Mouse (Mus musculus) inflammation-experienced regulatory T-cells, adult 16 weeks (primary cell): ENCODE data around the gene Lrrc36. TPM values are rescaled to one million over a fixed set of nuclear protein-coding genes. Genes with fewer than 3 reads are reported as not detected.

Experiments
- polyA plus RNA-seq: library from polyadenylated mRNA; unstranded; fragments of 100-300 nt; shearing (Covaris generic); gene quantifications from one replicate; pipeline ENCODE4 v1.2.1, GENCODE M21; 2017

Gene Lrrc36
- polyA plus RNA-seq: not detected

DNA sequence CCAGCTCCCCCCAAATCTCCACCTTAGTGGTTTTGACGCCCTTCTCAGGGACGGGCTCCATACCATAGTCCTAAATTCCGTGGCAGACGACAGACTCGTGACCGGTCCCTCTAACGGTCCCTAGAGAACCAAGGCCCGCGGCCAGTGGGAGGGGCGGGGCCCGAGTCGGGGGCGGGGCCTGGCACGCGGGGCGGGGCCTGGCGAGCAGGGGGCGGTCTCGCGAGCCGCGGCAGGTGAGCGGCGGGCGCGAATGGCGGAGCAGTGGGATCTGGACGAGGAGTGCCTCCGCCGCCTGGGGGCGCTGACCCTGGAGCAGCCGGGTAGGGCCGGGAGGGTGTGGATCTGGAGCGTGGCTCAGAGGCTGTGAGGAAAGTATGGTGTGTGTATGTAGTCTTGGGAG lies at the start of gene Lrrc36, which contains the start of gene Kctd19:
TSS of gene Lrrc36 (plus strand) at position 181 of the 400 bp plus-strand sequence.
TSS of gene Kctd19 (minus strand) at position 112 of the 400 bp plus-strand sequence.

DNA sequence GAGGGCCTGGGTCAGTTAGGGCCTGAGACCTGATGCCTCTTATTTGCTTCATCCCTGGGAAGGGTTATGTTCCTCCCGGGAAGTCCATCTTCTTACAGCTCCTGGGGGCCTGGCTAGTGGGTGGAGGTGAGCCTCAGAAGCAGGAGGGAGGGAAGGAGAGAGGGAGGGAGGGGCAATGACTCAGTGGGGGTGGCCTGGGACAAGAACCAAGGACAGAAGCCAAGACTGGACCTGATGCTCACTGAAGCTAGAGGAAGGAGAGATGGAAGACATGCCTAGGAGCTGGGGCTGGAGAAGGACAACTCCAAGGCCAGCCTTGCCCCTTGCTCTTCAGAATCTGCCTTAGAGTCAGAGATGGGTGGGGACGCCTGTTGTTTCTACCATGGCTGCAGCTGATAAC lies 40.3 kb upstream of the Lrrc36 start, which contains the start of gene Plekhg4:
TSS of gene Plekhg4 (plus strand) at position 243 of the 400 bp plus-strand sequence.

DNA sequence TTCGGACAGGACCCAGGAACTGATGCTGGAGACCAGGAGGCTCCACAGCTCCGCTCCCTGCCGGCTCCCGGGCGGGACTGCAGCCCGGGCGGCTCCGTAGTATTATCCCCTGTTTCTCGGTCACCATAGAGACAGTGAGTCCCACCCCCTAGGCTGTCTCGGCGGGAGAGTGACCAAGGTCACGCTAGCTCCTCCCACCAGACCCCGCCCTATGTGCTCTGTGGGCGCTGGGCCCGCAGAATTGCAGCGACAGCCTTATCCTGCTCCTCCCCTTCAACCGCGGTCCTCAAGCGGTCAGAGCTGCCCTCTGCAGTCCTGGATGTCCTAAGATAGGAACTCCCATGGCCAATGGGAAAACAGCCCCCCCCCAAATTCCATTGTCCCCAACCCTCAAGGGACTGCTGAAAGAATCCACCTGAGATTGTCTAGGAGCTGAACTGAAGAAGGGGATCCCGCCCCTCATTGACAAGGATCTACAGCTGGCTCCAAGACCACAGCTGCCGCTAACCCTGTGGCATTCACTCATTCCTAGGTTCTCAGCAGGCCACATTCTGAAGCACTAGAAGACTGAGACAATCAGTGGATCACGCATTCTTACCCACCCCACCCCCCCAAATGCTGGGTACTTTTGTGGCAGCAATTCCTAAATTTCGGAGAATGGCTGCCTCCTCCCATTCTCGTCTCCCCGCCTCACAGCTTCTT lies 58.1 kb downstream of the Lrrc36 start, which contains the start of gene Tppp3:
TSS of gene Tppp3 (minus strand) at position 213 of the 702 bp plus-strand sequence.

DNA sequence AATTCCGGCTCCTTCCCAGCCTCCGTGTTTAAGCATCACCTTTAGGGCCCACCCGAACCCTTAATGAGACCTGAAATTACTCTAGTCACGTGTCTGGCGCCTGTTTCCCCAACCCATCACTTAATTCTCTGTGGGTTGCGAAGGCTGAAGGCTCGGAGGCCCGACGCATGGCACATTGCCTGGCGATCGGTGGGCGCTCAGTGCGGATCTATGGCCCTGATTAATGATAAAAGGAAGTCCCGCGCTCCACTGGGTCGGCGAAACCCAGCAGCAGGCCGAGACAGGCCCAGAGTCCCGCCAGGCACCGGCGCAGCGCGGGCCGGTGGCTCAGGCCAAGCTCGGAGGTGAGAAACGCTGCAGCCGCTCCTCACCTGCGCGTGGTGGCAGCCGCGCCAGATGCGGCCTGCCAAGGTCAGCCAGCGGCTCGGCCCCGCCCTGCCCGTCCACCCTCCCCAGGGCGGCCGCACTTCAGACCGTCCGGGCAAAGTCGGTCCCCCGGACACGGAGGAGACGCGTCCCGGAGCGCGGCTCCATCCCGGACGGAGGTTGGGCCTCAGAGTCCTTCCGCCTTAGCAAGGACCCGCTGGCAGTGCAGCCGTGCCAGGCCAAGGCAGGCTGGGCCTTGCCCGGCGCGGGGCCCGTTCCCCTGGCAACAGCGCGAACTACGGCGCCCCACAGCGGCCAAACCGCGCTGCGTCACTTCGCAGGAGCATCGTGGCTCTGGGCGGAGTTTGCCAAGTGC lies 83.2 kb downstream of the Lrrc36 start, which contains the start of gene Zdhhc1:
TSS of gene Zdhhc1 (minus strand) at position 464 of the 742 bp plus-strand sequence.

Other genes starting within 250 kb of the Lrrc36 start
- gene Cbfb, start 242.9 kb upstream of the Lrrc36 start, polyA plus RNA-seq: 31.8 TPM
- gene D230025D16Rik, start 188.4 kb upstream of the Lrrc36 start, polyA plus RNA-seq: 36.3 TPM
- 1.9 TPM for gene B3gnt9, start 158.4 kb upstream of the Lrrc36 start, polyA plus RNA-seq
- 60.2 TPM for gene Tradd, start 149.0 kb upstream of the Lrrc36 start, polyA plus RNA-seq
- gene Fbxl8, start 148.9 kb upstream of the Lrrc36 start, polyA plus RNA-seq: 27.8 TPM
- gene Hsf4, start 143.8 kb upstream of the Lrrc36 start, polyA plus RNA-seq: 0.38 TPM
- not detected for gene Nol3, start 137.4 kb upstream of the Lrrc36 start, polyA plus RNA-seq
- gene 4931428F04Rik, start 123.7 kb upstream of the Lrrc36 start, polyA plus RNA-seq: 1.8 TPM
- gene Exoc3l, start 117.5 kb upstream of the Lrrc36 start, polyA plus RNA-seq: 2.5 TPM
- gene E2f4, start 115.9 kb upstream of the Lrrc36 start, polyA plus RNA-seq: 92.2 TPM
- 12.2 TPM for gene Elmo3, start 108.0 kb upstream of the Lrrc36 start, polyA plus RNA-seq
- 3.6 TPM for gene Lrrc29, start 87.3 kb upstream of the Lrrc36 start, polyA plus RNA-seq
- gene Tmem208, start 87.2 kb upstream of the Lrrc36 start, polyA plus RNA-seq: 134 TPM
- gene Fhod1, start 65.6 kb upstream of the Lrrc36 start, polyA plus RNA-seq: 1.3 TPM
- 0.56 TPM for gene Slc9a5, start 64.7 kb upstream of the Lrrc36 start, polyA plus RNA-seq
- gene Plekhg4, start 40.3 kb upstream of the Lrrc36 start, polyA plus RNA-seq: not detected
- not detected for gene Kctd19, start 69 bp upstream of the Lrrc36 start, polyA plus RNA-seq
- 0.76 TPM for gene Tppp3, start 58.0 kb downstream of the Lrrc36 start, polyA plus RNA-seq
- 3.5 TPM for gene Zdhhc1, start 83.3 kb downstream of the Lrrc36 start, polyA plus RNA-seq
- gene Hsd11b2, start 105.2 kb downstream of the Lrrc36 start, polyA plus RNA-seq: not detected
- gene Atp6v0d1, start 152.5 kb downstream of the Lrrc36 start, polyA plus RNA-seq: 42.2 TPM
- 18.7 TPM for gene Ripor1, start 191.7 kb downstream of the Lrrc36 start, polyA plus RNA-seq
- 40.7 TPM for gene Ctcf, start 223.0 kb downstream of the Lrrc36 start, polyA plus RNA-seq
- gene Agrp, start 223.8 kb downstream of the Lrrc36 start, polyA plus RNA-seq: 1.6 TPM